Mouse (Mus musculus): ENCODE results near the gene Nav2.

Nav2 gene

DNA sequence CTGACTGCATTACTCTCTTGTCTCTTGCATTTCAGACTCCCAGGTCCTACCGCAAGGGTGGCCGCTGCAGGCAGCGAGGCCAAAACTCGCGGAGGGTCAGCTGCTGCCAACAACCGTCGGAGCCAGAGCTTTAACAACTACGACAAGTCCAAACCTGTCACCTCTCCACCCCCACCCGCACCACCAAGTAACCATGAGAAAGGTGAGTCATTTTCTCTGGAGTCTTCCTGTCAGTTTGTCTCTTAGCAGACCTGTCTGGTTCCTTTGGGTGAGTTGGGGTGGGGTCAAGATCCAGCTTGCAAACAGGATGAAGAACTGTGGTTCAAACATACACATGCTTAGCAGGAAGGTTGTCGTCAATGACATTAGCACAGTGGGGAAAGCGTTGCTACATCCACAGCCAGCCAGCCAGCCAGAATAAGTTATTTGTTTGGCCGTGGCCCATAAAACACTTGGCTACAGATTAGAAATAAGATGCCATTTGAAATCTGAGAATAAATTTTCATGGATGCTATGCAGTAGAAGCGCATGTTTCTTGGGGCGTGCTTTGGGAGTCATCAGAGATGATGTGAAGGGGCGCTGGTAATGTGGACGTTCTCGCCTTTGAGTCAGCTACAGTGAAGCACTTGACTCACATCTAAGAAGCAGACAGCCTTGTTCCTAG lies 511.8 kb downstream of the Nav2 start:
- H3K36me3 ChIP-seq (ENCODE audit: insufficient read depth, low read length), result peaks cover 14% of the 10 kb centered on the region
- TF ChIP-seq POU5F1 (IDR thresholded peaks at IDR 0.05; ENCODE audit: borderline replicate concordance, low read length) (no peak), CTCF (conservative IDR thresholded peaks at IDR 0.05; ENCODE audit: low read length) (no peak), NANOG (IDR thresholded peaks at IDR 0.05; ENCODE audit: borderline replicate concordance, low read length) (no peak)
- H3K9me3 ChIP-seq (ENCODE audit: low read length), result peaks cover 6% of the 10 kb centered on the region; the same call in 1 of the 2 replicates
- H3K27me3 ChIP-seq (ENCODE audit: insufficient read depth, low read length), result no peaks in the 10 kb centered on the region
- no peak overlapping the region for H3K4me3 ChIP-seq (replicated peaks; ENCODE audit: low read length)
- peaks cover 12% of the 10 kb centered on the region for H3K4me1 ChIP-seq (replicated peaks; ENCODE audit: low read depth, low read length)

DNA sequence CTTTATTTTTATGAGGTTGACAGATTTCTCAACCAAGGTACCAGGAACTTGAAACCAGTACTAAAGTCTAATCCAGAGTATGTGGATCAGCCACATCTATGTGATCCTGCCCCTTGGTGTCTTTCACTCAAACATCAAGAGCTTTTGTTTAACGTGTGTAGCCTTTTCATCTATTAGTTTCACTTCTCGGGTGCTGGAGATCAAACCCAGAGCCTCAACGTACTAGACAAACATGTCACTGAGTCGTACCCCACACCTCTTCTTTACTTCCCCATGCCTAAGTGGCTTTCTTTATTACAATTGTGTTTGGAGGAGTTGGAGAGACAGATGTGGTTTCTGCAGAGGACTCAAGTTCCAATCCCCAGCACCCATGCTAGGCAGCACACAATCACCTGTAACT lies 512.7 kb downstream of the Nav2 start:
- Histone ChIP-seq H3K36me3 (ENCODE audit: insufficient read depth, low read length) (peaks cover 14% of the 10 kb centered on the region), H3K4me1 (replicated peaks; ENCODE audit: low read depth, low read length) (peaks cover 17% of the 10 kb centered on the region), H3K4me3 (replicated peaks; ENCODE audit: low read length) (no peak overlapping the region), H3K27me3 (ENCODE audit: insufficient read depth, low read length) (no peaks in the 10 kb centered on the region), H3K9me3 (ENCODE audit: low read length) (peaks cover 6% of the 10 kb centered on the region; the same call in 1 of the 2 replicates)
- TF ChIP-seq POU5F1 (IDR thresholded peaks at IDR 0.05; ENCODE audit: borderline replicate concordance, low read length) (no peak), CTCF (conservative IDR thresholded peaks at IDR 0.05; ENCODE audit: low read length) (no peak), NANOG (IDR thresholded peaks at IDR 0.05; ENCODE audit: borderline replicate concordance, low read length) (no peak)

DNA sequence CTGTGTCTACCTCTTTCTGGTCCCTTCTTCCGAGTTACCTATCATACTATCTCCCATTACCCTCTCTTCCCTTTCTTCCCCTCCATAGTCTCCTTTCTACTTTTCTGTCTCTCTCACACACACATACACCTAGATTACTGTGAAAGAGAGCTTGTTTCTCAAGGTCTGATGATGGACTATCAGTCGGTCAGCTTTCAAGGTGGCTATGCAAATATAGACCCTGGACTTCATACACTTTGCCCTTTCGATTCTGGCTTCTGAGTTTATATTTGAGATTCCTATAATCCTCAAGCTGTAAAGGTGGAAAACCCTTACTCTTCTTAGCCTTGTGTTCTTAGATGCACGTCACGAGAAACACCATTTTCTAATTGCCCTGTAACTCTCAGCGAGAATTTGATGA lies 515.4 kb downstream of the Nav2 start:
- Histone ChIP-seq H3K4me3 (replicated peaks; ENCODE audit: low read length) (no peak overlapping the region), H3K4me1 (replicated peaks; ENCODE audit: low read depth, low read length) (peaks cover 12% of the 10 kb centered on the region), H3K27me3 (ENCODE audit: insufficient read depth, low read length) (no peaks in the 10 kb centered on the region), H3K9me3 (ENCODE audit: low read length) (no peaks in the 10 kb centered on the region), H3K36me3 (ENCODE audit: insufficient read depth, low read length) (peaks cover 14% of the 10 kb centered on the region)
- TF ChIP-seq POU5F1 (IDR thresholded peaks at IDR 0.05; ENCODE audit: borderline replicate concordance, low read length) (no peak), CTCF (conservative IDR thresholded peaks at IDR 0.05; ENCODE audit: low read length) (no peak), NANOG (IDR thresholded peaks at IDR 0.05; ENCODE audit: borderline replicate concordance, low read length) (no peak)

DNA sequence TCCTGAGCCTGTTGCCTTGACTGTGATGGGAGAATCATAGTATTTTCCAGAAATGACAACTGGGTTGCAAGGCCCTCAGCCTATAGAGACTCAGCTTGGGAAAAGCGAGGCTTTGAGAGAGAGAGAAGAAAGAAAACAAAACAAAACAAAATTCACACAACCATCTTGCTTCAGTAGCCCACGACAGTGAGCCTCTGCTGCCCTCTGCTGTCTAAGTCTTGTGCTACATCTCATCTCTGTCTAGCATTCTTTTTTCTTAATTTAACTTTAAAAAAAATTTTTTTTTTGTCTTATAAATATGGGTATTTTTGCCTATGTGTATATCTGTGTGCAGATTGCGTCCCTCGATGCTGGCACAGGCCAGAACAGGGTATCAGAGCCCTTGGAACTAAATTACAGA lies 517.5 kb downstream of the Nav2 start:
- Histone ChIP-seq H3K4me1 (replicated peaks; ENCODE audit: low read depth, low read length) (peaks cover 18% of the 10 kb centered on the region), H3K27me3 (ENCODE audit: insufficient read depth, low read length) (no peaks in the 10 kb centered on the region), H3K36me3 (ENCODE audit: insufficient read depth, low read length) (peaks cover 3% of the 10 kb centered on the region; the same call in 1 of the 2 replicates), H3K9me3 (ENCODE audit: low read length) (no peaks in the 10 kb centered on the region), H3K4me3 (replicated peaks; ENCODE audit: low read length) (no peak overlapping the region)
- TF ChIP-seq POU5F1 (IDR thresholded peaks at IDR 0.05; ENCODE audit: borderline replicate concordance, low read length), result no peak
- TF ChIP-seq CTCF (conservative IDR thresholded peaks at IDR 0.05; ENCODE audit: low read length), result peak; percentile 40

DNA sequence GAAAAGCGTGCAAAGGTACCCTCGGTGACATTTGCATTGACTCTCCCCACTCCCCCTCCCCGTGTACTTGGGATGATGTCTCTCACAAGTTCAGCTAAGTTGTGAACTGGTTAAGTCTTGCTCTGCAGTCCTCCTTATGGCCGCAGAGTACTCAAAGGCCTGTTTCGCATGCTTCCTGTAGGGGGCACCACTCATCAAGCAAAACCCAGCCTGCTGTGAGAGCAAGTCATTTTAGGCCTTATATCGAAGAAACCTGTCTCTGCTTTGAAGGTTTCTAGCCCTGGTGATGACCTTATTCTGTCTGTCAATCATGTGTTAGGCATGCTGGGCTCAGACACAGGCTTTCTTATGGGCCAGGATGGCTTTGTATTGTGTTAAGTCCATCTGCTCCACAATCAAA lies 519.3 kb downstream of the Nav2 start:
- no peaks in the 10 kb centered on the region for H3K9me3 ChIP-seq (ENCODE audit: low read length)
- no peaks in the 10 kb centered on the region for H3K27me3 ChIP-seq (ENCODE audit: insufficient read depth, low read length)
- no peak overlapping the region for H3K4me3 ChIP-seq (replicated peaks; ENCODE audit: low read length)
- peaks cover 18% of the 10 kb centered on the region for H3K4me1 ChIP-seq (replicated peaks; ENCODE audit: low read depth, low read length)
- H3K36me3 ChIP-seq (ENCODE audit: insufficient read depth, low read length), result no peaks in the 10 kb centered on the region
- TF ChIP-seq POU5F1 (IDR thresholded peaks at IDR 0.05; ENCODE audit: borderline replicate concordance, low read length) (no peak), CTCF (conservative IDR thresholded peaks at IDR 0.05; ENCODE audit: low read length) (peak; percentile 55)

DNA sequence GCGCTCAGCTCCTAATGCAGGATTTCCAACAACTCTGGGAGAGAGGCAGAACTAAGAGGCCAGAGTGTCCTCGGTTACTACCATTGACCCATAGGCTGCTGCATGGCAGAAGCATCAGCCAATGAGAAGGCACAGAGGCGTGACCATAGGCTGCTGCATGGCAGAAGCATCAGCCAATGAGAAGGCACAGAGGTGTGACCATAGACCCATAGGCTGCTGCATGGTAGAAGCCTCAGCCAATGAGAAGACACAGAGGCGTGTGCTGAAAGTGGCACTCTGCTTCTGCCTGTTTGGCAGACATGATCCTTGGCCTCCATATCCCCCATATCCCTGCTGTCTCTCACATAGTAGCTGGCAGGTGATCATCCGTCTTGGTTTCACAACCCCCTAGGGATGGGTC lies 520.4 kb downstream of the Nav2 start:
- no peak for TF ChIP-seq POU5F1 (IDR thresholded peaks at IDR 0.05; ENCODE audit: borderline replicate concordance, low read length)
- TF ChIP-seq CTCF (conservative IDR thresholded peaks at IDR 0.05; ENCODE audit: low read length), result no peak
- TF ChIP-seq NANOG (IDR thresholded peaks at IDR 0.05; ENCODE audit: borderline replicate concordance, low read length), result no peak
- Histone ChIP-seq H3K4me1 (replicated peaks; ENCODE audit: low read depth, low read length) (peaks cover 18% of the 10 kb centered on the region), H3K4me3 (replicated peaks; ENCODE audit: low read length) (no peak overlapping the region), H3K36me3 (ENCODE audit: insufficient read depth, low read length) (no peaks in the 10 kb centered on the region), H3K9me3 (ENCODE audit: low read length) (no peaks in the 10 kb centered on the region), H3K27me3 (ENCODE audit: insufficient read depth, low read length) (no peaks in the 10 kb centered on the region)

DNA sequence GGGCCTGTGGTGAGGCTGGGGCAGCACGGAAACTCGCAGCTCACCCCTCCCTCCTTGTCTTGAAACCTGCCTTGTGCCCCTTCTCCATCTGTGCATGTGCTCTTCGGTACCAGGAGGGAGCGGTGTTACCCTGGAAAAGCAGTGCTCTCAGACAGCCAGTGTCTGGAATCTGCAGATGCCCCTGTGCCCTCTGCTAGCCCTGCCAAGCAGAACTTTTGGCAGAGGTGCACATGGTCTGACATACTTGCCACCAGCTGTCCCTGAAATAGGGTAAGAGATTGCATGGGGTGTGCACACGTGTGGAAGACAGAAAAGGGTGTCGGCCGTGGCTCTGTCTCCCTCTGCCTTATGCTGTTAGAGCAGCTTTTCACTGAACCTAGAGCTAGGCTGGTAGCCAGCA lies 522.3 kb downstream of the Nav2 start:
- Histone ChIP-seq H3K36me3 (ENCODE audit: insufficient read depth, low read length) (no peaks in the 10 kb centered on the region), H3K4me3 (replicated peaks; ENCODE audit: low read length) (no peak overlapping the region), H3K9me3 (ENCODE audit: low read length) (no peaks in the 10 kb centered on the region), H3K27me3 (ENCODE audit: insufficient read depth, low read length) (no peaks in the 10 kb centered on the region), H3K4me1 (replicated peaks; ENCODE audit: low read depth, low read length) (peaks cover 8% of the 10 kb centered on the region; the same call in 1 of the 2 replicates)
- no peak for TF ChIP-seq CTCF (conservative IDR thresholded peaks at IDR 0.05; ENCODE audit: low read length)
- TF ChIP-seq NANOG (IDR thresholded peaks at IDR 0.05; ENCODE audit: borderline replicate concordance, low read length), result no peak
- no peak for TF ChIP-seq POU5F1 (IDR thresholded peaks at IDR 0.05; ENCODE audit: borderline replicate concordance, low read length)

DNA sequence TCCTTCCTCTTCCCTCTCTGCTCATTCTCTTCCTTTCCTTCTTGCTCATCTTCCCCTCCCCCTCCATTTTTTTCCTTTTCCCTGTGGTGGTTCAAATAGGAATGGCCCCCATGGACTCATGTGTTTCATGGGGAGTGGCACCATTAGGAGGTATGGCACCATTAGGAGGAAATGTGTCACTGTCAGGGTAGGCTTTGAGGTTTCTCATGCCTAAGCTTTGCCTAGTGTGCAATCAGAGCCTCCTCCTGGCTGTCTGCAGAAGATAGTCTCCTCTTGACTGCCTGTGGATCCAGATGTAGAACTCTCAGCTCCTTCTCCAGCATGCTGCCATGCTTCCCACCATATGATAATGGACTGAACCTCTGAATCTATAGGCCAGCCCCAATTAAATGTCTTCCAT lies 525.4 kb downstream of the Nav2 start:
- TF ChIP-seq CTCF (conservative IDR thresholded peaks at IDR 0.05; ENCODE audit: low read length), result no peak
- no peak for TF ChIP-seq POU5F1 (IDR thresholded peaks at IDR 0.05; ENCODE audit: borderline replicate concordance, low read length)
- TF ChIP-seq NANOG (IDR thresholded peaks at IDR 0.05; ENCODE audit: borderline replicate concordance, low read length), result no peak
- Histone ChIP-seq H3K27me3 (ENCODE audit: insufficient read depth, low read length) (no peaks in the 10 kb centered on the region), H3K4me1 (replicated peaks; ENCODE audit: low read depth, low read length) (peaks cover 12% of the 10 kb centered on the region), H3K9me3 (ENCODE audit: low read length) (no peaks in the 10 kb centered on the region), H3K36me3 (ENCODE audit: insufficient read depth, low read length) (no peaks in the 10 kb centered on the region), H3K4me3 (replicated peaks; ENCODE audit: low read length) (no peak overlapping the region)

DNA sequence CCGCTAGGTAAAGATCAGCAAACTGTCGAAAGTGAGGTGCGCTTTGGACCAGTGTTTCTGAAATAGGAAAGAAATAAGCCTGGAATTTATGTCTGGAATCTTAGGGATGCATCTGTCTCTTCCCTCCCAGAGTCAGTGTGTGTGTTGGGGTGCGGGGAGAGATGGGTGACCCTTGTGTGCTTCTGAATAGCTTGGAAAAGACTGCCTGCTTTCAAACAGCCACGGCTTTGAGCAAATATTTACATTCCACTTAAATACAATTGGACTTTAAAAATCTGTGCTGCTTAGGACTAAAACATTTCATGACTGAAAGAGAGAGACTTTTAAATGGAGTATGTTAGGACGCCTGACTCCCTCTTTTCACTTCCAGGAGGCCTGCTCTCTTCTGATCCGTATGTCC lies 528.0 kb downstream of the Nav2 start:
- no peak overlapping the region for H3K4me3 ChIP-seq (replicated peaks; ENCODE audit: low read length)
- H3K4me1 ChIP-seq (replicated peaks; ENCODE audit: low read depth, low read length), result peaks cover 10% of the 10 kb centered on the region
- TF ChIP-seq NANOG (IDR thresholded peaks at IDR 0.05; ENCODE audit: borderline replicate concordance, low read length) (no peak), POU5F1 (IDR thresholded peaks at IDR 0.05; ENCODE audit: borderline replicate concordance, low read length) (no peak), CTCF (conservative IDR thresholded peaks at IDR 0.05; ENCODE audit: low read length) (no peak)
- H3K9me3 ChIP-seq (ENCODE audit: low read length), result no peaks in the 10 kb centered on the region
- H3K27me3 ChIP-seq (ENCODE audit: insufficient read depth, low read length), result no peaks in the 10 kb centered on the region
- H3K36me3 ChIP-seq (ENCODE audit: insufficient read depth, low read length), result no peaks in the 10 kb centered on the region

Data from E14TG2a.4 (cell line).